Mouse (Mus musculus) testis, postnatal 10 days (tissue): ENCODE data around the gene Gm20388.
A peak's percentile ranks its signal among the peaks of the same experiment; 100 is the strongest.
"Not testable (repeated sequence)": the region's sequence is repeated elsewhere in the genome, so short reads cannot be mapped to it uniquely, and the experiment has no call there.

ENCODE experiments used
- DNase-seq: peaks from one replicate; pipeline ENCODE4 v3.0.0; 2021; ENCODE audit warnings: low spot score

Gene Gm20388

GRCm38 (mm10) chr8:123014429-123014828 is 3103.8 kb downstream of the Gm20388 start:
- no peak for DNase-seq

GRCm38 (mm10) chr8:123015074-123015473 is 3104.4 kb downstream of the Gm20388 start:
- DNase-seq, result no peak

GRCm38 (mm10) chr8:123017143-123017542 is 3106.5 kb downstream of the Gm20388 start:
- DNase-seq, result no peak

DNA sequence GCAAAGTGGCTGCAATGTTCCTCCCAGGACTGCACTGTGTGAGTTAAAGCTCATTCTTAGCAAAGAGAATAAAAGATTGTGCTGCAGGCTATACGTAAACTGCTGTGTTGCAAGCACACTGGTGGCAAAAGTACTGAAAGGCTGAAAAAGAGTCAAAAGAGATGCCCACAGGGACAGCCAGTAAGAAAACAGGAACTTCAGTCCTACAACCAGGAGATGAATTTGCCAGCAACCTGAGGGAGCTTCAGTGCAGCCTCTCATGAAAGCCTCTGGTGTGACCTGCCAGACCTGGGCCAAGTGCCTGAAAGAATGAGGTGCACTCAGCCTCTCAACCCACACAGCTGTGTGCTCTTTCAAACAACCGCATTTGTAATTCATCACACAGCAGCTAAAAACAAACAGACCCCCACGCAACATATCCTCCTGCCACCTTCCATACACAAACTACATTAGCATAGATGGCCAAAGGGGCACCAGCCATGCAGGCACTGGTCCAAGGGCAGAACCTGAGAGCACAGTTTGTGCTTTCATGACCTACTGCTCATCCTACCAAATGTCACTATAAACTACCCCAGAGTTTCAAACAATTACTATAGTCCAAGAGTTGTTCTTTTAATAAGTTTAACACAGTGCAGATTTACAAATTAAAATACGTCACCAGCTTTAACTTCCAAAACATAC is 3108.0 kb downstream of the Gm20388 start:
- DNase-seq, result no peak

DNA sequence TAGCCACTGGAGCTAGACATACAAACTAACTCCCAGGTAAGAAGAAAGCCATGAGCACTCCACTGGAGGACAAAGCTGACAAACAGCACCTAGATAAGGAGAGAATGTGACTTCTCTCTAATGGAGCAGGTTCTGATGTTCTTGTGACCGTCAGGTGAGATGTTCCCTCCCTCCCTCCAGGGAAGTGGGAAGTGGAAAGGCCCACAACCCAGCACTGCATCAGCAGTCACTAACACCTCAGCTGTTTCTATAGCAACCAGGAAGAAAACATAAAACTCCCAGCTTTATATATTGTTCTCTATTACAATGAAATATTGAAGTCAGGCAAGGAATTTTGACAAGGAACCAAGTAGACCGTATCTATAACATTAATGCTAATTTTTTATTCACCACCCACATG is 3109.4 kb downstream of the Gm20388 start:
- no peak for DNase-seq

DNA sequence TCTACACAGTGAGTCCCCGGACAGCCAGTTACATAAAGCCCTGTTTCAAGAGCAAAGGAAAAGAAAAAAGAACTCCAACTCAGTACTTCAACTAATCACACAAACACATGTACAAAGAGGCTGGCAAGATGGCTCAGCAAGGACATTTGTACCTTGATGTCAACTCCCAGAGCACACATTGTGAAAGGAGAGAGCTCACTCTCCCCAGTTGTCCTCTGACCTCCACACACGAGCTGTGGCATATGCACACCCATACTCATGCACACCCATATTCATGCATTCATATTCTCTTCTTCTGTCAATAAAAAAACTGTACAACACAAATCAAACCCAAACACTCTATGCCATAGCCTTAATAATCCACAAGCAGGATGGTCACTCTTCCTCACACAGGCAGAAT is 3110.2 kb downstream of the Gm20388 start:
- no peak for DNase-seq

DNA sequence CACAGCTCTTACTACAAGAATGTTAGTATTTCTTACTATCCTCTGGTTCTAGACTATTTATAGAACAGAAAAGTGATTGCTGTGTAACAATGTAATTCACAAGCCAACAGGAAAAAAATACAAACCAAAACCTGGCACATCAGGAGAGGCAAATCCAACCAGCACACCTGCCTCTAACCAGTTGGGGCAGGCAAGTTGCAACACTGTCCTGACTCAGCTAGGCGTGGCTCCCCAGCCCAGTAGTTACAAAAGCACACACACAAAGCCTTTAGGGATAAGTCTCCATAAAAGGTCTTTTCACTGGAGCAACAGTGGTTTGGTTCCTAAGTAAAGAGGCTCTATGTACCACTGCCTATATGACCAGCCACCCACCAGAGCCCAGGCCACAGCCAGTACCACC is 3110.6 kb downstream of the Gm20388 start:
- no peak for DNase-seq

- DNase-seq, result no peak
These were observed 3112.1 kb downstream of the Gm20388 start for GRCm38 (mm10) chr8:123022727-123023126.

- no peak for DNase-seq
These were observed 3113.6 kb downstream of the Gm20388 start for GRCm38 (mm10) chr8:123024226-123024625.

GRCm38 (mm10) chr8:123025951-123026351 is 3115.3 kb downstream of the Gm20388 start:
- no peak for DNase-seq

- DNase-seq, result no peak
These were observed 3117.1 kb downstream of the Gm20388 start for GRCm38 (mm10) chr8:123027786-123028185.

GRCm38 (mm10) chr8:123030091-123030490 is 3119.4 kb downstream of the Gm20388 start:
- DNase-seq, result not testable (repeated sequence)

GRCm38 (mm10) chr8:123031321-123031978 is 3120.8 kb downstream of the Gm20388 start:
- no peak for DNase-seq

DNA sequence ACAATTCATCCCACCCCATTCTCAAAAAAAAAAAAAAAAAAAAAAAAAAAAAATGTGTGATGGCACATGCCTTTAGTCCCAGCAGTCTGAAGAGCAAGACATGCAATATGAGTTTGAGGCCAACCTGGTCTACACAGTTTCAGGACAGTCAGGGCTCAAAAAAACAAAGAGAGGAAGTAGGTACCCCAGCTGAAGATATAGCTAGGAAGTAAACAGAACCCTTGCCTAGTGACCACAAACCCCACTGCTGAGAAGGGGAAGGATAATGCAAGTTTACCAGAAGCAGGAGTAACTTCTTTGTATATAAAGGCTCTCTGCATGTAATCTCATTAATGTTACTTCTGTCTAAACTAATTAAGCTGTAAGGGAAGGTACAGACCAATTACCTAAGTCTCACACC is 3122.1 kb downstream of the Gm20388 start:
- no peak for DNase-seq

- no peak for DNase-seq
These were observed 3122.8 kb downstream of the Gm20388 start for GRCm38 (mm10) chr8:123033431-123033830.

- DNase-seq, result no peak
These were observed 3123.5 kb downstream of the Gm20388 start for GRCm38 (mm10) chr8:123034171-123034570.

DNA sequence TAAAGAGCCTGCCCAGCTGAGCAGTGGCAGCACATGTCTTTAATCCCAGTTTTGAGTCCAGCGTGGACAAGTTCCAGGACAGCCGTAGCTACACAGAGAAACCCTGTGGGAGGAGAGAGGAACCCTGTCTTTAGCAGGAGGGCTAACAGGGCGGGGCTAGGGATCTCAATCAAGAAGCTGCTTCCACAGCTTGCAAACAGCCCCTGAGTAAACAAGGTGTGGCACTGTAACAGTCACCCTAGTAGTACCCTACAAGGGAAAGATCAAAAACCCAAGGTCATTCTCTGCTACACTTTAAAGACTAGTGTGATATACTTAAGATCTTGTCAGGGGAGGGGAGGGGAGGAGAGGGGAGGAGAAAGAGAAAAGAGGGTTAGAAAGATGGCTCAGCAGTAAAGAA is 3126.3 kb downstream of the Gm20388 start:
- DNase-seq, result no peak

- no peak for DNase-seq
These were observed 3126.8 kb downstream of the Gm20388 start for GRCm38 (mm10) chr8:123037487-123037886.

GRCm38 (mm10) chr8:123038351-123038750 is 3127.7 kb downstream of the Gm20388 start:
- no peak for DNase-seq

GRCm38 (mm10) chr8:123039376-123040109 is 3128.9 kb downstream of the Gm20388 start:
- no peak for DNase-seq

- DNase-seq, result no peak
These were observed 3129.5 kb downstream of the Gm20388 start for GRCm38 (mm10) chr8:123040110-123040650.

DNA sequence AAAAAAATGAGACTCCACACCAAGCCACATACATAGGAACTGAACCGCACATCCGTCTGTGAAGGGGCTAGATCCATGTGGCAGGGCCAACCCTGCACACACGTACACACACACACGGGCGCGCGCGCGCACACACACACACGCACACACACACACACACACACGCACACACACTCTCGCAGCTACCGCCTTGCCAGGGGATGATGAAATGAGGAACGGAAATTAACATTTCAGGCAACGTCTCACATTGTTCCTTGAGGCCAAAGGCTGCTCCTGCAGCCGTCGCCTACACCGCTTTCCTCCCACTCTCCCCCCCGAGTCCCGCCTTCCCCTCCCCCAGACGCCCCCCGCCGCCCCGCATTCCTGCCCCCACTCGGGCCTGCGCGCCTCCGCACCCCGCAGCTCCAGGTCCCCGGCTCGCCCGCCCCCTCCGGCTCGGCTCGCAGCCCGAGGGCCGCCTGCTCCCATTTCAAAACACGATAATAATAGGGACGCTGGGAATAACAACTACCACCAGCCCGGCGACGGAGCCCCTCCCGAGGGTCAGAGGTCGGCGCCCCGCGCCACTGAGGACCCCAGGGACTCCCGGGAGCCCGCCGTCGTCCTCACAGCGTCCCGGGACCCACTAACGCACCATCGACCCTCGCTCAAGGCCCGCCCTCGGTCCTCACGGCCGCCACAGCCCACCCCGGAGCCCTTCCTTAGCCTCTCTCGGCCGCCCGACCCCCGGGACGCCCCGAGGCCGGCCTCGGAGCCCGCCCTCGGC is 3130.6 kb downstream of the Gm20388 start:
- DNase-seq, result peak; percentile 72
